Mouse (Mus musculus): ENCODE measurements around the gene Lrp4. TPM values are rescaled to one million over a fixed set of nuclear protein-coding genes. Genes with fewer than 3 reads are reported as not detected.
A peak's percentile ranks its signal among the peaks of the same experiment; 100 is the strongest.
"Not testable (repeated sequence)": the region's sequence is repeated elsewhere in the genome, so short reads cannot be mapped to it uniquely, and the experiment has no call there.

The Lrp4 gene
- polyA plus RNA-seq, 1 experiment from 2014 or later: 5.0 TPM

GRCm38 (mm10) chr2:91470055-91470647 is 12.8 kb downstream of the Lrp4 start:
- H3K9ac ChIP-seq: no peak overlapping the region
- peak overlapping the region; percentile 26; the same call in 1 of the 2 replicates for H3K27ac ChIP-seq
- peaks cover 30% of the 10 kb centered on the region for H3K4me1 ChIP-seq (replicated peaks)
- no peaks in the 10 kb centered on the region for H3K9me3 ChIP-seq
- H3K27me3 ChIP-seq: no peaks in the 10 kb centered on the region
- ATAC-seq (ENCODE audit: low FRiP score): peak; percentile 43
- H3K36me3 ChIP-seq: peaks cover 3% of the 10 kb centered on the region
- 0 out of 2 replicates have a peak overlapping the region, but pooled peaks have one; percentile 1 for H3K4me2 ChIP-seq
- H3K4me3 ChIP-seq: no peak overlapping the region
- WGBS: 13% methylated on average over 7 of the region's 7 CpGs

GRCm38 (mm10) chr2:91474358-91474757 is 17.0 kb downstream of the Lrp4 start:
- Histone ChIP-seq H3K36me3 (peaks cover 5% of the 10 kb centered on the region), H3K4me2 (no peak overlapping the region)
- ATAC-seq (ENCODE audit: low FRiP score): peak; percentile 49

GRCm38 (mm10) chr2:91475791-91476190 is 18.5 kb downstream of the Lrp4 start:
- Histone ChIP-seq H3K4me2 (no peak overlapping the region), H3K27me3 (no peaks in the 10 kb centered on the region), H3K9ac (no peak overlapping the region), H3K4me3 (no peak overlapping the region), H3K9me3 (no peaks in the 10 kb centered on the region), H3K4me1 (replicated peaks) (peaks cover 8% of the 10 kb centered on the region), H3K27ac (no peak overlapping the region; the same call in 1 of the 2 replicates), H3K36me3 (peaks cover 5% of the 10 kb centered on the region)
- 89% methylated on average over 7 of the region's 7 CpGs for WGBS
- no peak for ATAC-seq (ENCODE audit: low FRiP score)

More at GRCm38 (mm10) chr2:91474358-91474757, 17.0 kb downstream of the Lrp4 start:
- H3K4me1 ChIP-seq (replicated peaks): peaks cover 22% of the 10 kb centered on the region
- WGBS: 63% methylated on average over 12 of the region's 12 CpGs
- no peak overlapping the region for H3K27ac ChIP-seq
- H3K9me3 ChIP-seq: no peaks in the 10 kb centered on the region
- H3K4me3 ChIP-seq: no peak overlapping the region
- peak overlapping the region; percentile 60; the same call in 1 of the 2 replicates for H3K9ac ChIP-seq
- H3K27me3 ChIP-seq: no peaks in the 10 kb centered on the region

- no peak overlapping the region for H3K4me3 ChIP-seq
- WGBS: 81% methylated on average over 17 of the region's 17 CpGs
- no peak overlapping the region for H3K4me2 ChIP-seq
- peaks cover 6% of the 10 kb centered on the region for H3K4me1 ChIP-seq (replicated peaks)
- H3K9me3 ChIP-seq: no peaks in the 10 kb centered on the region
- no peak overlapping the region; the same call in 1 of the 2 replicates for H3K27ac ChIP-seq
- no peak for ATAC-seq (ENCODE audit: low FRiP score)
- peaks cover 5% of the 10 kb centered on the region for H3K36me3 ChIP-seq
- no peak overlapping the region for H3K9ac ChIP-seq
- no peaks in the 10 kb centered on the region for H3K27me3 ChIP-seq
Measured at GRCm38 (mm10) chr2:91476251-91476661, 18.9 kb downstream of the Lrp4 start.

- Histone ChIP-seq H3K27me3 (no peaks in the 10 kb centered on the region), H3K4me2 (no peak overlapping the region), H3K4me3 (no peak overlapping the region), H3K4me1 (replicated peaks) (peaks cover 6% of the 10 kb centered on the region), H3K9me3 (no peaks in the 10 kb centered on the region), H3K36me3 (peaks cover 5% of the 10 kb centered on the region), H3K27ac (no peak overlapping the region), H3K9ac (no peak overlapping the region)
- no peak for ATAC-seq (ENCODE audit: low FRiP score)
- WGBS: 87% methylated on average over 7 of the region's 7 CpGs
Measured at GRCm38 (mm10) chr2:91476841-91477240, 19.5 kb downstream of the Lrp4 start.

- H3K27ac ChIP-seq: no peak overlapping the region
- no peak overlapping the region for H3K4me3 ChIP-seq
- H3K9ac ChIP-seq: no peak overlapping the region
- no peaks in the 10 kb centered on the region for H3K9me3 ChIP-seq
- no peak for ATAC-seq (ENCODE audit: low FRiP score)
- no peaks in the 10 kb centered on the region for H3K4me1 ChIP-seq (replicated peaks)
- no peaks in the 10 kb centered on the region; the same call in 1 of the 2 replicates for H3K36me3 ChIP-seq
- H3K4me2 ChIP-seq: no peak overlapping the region
- no peaks in the 10 kb centered on the region for H3K27me3 ChIP-seq
- WGBS: 97% methylated on average over 9 of the region's 9 CpGs
Measured at GRCm38 (mm10) chr2:91480399-91480801, 23.1 kb downstream of the Lrp4 start.

GRCm38 (mm10) chr2:91480805-91481514 is 23.6 kb downstream of the Lrp4 start:
- H3K4me3 ChIP-seq: no peak overlapping the region
- WGBS: 66% methylated on average over 6 of the region's 6 CpGs
- no peaks in the 10 kb centered on the region for H3K4me1 ChIP-seq (replicated peaks)
- ATAC-seq (ENCODE audit: low FRiP score): peak; percentile 73; the same call in 1 of the 2 replicates
- H3K27ac ChIP-seq: no peak overlapping the region
- no peak overlapping the region for H3K4me2 ChIP-seq
- no peak overlapping the region for H3K9ac ChIP-seq
- H3K27me3 ChIP-seq: no peaks in the 10 kb centered on the region
- no peaks in the 10 kb centered on the region for H3K9me3 ChIP-seq
- peaks cover 4% of the 10 kb centered on the region; the same call in 1 of the 2 replicates for H3K36me3 ChIP-seq

- Histone ChIP-seq H3K9ac (no peak overlapping the region), H3K4me3 (no peak overlapping the region), H3K4me1 (replicated peaks) (no peaks in the 10 kb centered on the region), H3K27me3 (no peaks in the 10 kb centered on the region), H3K4me2 (no peak overlapping the region), H3K9me3 (no peaks in the 10 kb centered on the region), H3K36me3 (peaks cover 4% of the 10 kb centered on the region), H3K27ac (no peak overlapping the region)
- WGBS: 79% methylated on average over 4 of the region's 4 CpGs
- ATAC-seq (ENCODE audit: low FRiP score): no peak
Measured at GRCm38 (mm10) chr2:91484698-91485097, 27.4 kb downstream of the Lrp4 start.

- Histone ChIP-seq H3K9ac (no peak overlapping the region), H3K36me3 (peaks cover 8% of the 10 kb centered on the region), H3K4me3 (no peak overlapping the region), H3K27ac (no peak overlapping the region), H3K4me1 (replicated peaks) (no peaks in the 10 kb centered on the region), H3K9me3 (no peaks in the 10 kb centered on the region), H3K27me3 (no peaks in the 10 kb centered on the region), H3K4me2 (no peak overlapping the region)
- 91% methylated on average over 6 of the region's 6 CpGs for WGBS
- no peak for ATAC-seq (ENCODE audit: low FRiP score)
Measured at GRCm38 (mm10) chr2:91485256-91485655, 27.9 kb downstream of the Lrp4 start.

- H3K27ac ChIP-seq; H3K4me2 ChIP-seq; H3K27me3 ChIP-seq; ATAC-seq (ENCODE audit: low FRiP score); H3K9ac ChIP-seq; H3K4me1 ChIP-seq (replicated peaks); H3K4me3 ChIP-seq; H3K9me3 ChIP-seq: not testable (repeated sequence)
- WGBS: 63% methylated on average over 3 of the region's 3 CpGs
- peaks cover 16% of the 10 kb centered on the region for H3K36me3 ChIP-seq
Measured at GRCm38 (mm10) chr2:91487295-91487694, 30.0 kb downstream of the Lrp4 start.

- ATAC-seq (ENCODE audit: low FRiP score): no peak
- no peak overlapping the region for H3K9ac ChIP-seq
- no peaks in the 10 kb centered on the region for H3K4me1 ChIP-seq (replicated peaks)
- no peak overlapping the region for H3K4me3 ChIP-seq
- no peaks in the 10 kb centered on the region for H3K27me3 ChIP-seq
- 95% methylated on average over 12 of the region's 12 CpGs for WGBS
- no peak overlapping the region for H3K27ac ChIP-seq
- H3K4me2 ChIP-seq: no peak overlapping the region
- H3K9me3 ChIP-seq: no peaks in the 10 kb centered on the region
- H3K36me3 ChIP-seq: peaks cover 31% of the 10 kb centered on the region
Measured at GRCm38 (mm10) chr2:91492071-91492635, 34.8 kb downstream of the Lrp4 start.

- no peak for ATAC-seq (ENCODE audit: low FRiP score)
- 99% methylated on average over 9 of the region's 9 CpGs for WGBS
- no peaks in the 10 kb centered on the region for H3K9me3 ChIP-seq
- H3K4me2 ChIP-seq: no peak overlapping the region
- H3K4me3 ChIP-seq: no peak overlapping the region
- peaks cover 44% of the 10 kb centered on the region for H3K36me3 ChIP-seq
- H3K27ac ChIP-seq: no peak overlapping the region
- H3K4me1 ChIP-seq (replicated peaks): no peaks in the 10 kb centered on the region
- no peaks in the 10 kb centered on the region for H3K27me3 ChIP-seq
- H3K9ac ChIP-seq: no peak overlapping the region
Measured at GRCm38 (mm10) chr2:91493981-91494380, 36.7 kb downstream of the Lrp4 start.
